Mouse (Mus musculus): Measurements from ENCODE around the gene Cstf1.

DNA sequence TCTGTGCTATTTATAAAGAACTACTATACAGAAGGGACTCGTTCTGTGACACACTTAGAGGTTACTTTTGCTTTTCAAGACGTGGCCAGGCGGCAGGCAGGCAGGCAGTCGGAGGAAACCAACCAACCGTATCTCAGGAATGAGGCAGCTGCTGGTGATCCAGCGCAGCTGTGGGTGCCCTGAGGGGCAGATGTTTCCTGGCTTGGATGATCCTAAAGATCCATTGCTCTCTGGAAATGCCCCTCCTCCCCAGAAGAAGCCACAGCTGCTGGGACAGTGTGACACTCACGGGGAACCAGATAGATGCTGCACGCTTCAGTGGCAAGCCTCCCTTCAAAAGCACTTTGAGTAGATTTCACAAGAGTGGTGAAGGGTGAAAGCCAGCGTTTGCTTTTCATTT lies 42.0 kb downstream of the Cstf1 start:
- TF ChIP-seq POLR2A (IDR thresholded peaks at IDR 0.05; ENCODE audit: borderline replicate concordance, control insufficient read depth, low read depth, low read length): no peak
- TF ChIP-seq CTCF (IDR thresholded peaks at IDR 0.05; ENCODE audit: control insufficient read depth, insufficient read depth, low read length): no peak

Data from bone marrow, adult 2 months (tissue).